Mouse (Mus musculus): ENCODE results near the gene Anapc15-ps.

Gene Anapc15-ps

GRCm38 (mm10) chr10:95673351-95673750 lies at the start of gene Anapc15-ps:
Anapc15-ps (minus strand) TSS chr10:95673451.
- DNase-seq (ENCODE audit: low spot score), result no peak

- DNase-seq (ENCODE audit: low spot score), result no peak
Observed at GRCm38 (mm10) chr10:95722203-95722611, 49.0 kb upstream of the Anapc15-ps start.

- no peak for DNase-seq (ENCODE audit: low spot score)
Observed at GRCm38 (mm10) chr10:95720181-95720798, 47.0 kb upstream of the Anapc15-ps start.

DNA sequence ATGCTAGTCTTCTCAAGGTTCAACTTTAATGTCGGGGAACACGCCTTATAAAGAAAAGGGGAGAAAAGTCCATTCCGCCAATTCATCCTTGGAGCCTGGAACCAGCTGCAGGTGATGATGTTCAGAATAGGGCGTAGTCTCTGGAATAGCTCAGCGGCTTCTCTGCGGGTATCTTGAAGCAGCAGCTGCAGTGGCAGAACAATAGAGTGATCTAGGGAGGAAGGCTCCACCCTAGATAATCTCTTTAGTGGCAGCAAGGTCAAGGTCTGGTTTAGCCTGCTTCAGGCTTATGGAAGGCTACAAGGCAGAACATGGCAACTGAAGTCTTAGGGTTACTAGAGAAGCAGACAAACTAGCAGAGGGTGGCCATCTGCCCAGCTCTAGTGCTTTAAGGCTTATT lies 46.2 kb upstream of the Anapc15-ps start:
- DNase-seq (ENCODE audit: low spot score), result no peak

GRCm38 (mm10) chr10:95718760-95719159 lies 45.5 kb upstream of the Anapc15-ps start:
- no peak for DNase-seq (ENCODE audit: low spot score)

GRCm38 (mm10) chr10:95717106-95717680 lies 43.9 kb upstream of the Anapc15-ps start:
- DNase-seq (ENCODE audit: low spot score), result no peak

DNA sequence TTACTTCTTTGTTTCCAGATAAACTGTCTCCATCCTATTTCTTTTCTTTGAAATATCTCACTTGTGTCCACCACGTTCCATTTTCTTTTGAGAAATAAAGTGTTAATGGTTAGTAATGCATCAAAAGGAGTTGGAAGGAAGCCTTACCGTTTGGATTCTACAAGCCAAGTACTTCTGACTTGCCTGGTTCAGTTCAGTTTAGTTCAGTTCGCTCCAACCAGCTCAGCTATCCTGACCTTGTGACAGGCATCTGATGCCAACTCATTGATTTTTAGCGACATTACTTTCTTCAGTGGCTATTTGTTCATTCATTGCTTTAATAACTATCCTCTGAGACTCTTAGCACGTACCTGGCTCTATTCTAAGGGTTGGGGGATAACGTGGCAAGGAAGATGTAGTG lies 42.4 kb upstream of the Anapc15-ps start:
- no peak for DNase-seq (ENCODE audit: low spot score)

GRCm38 (mm10) chr10:95712221-95712620 lies 39.0 kb upstream of the Anapc15-ps start:
- no peak for DNase-seq (ENCODE audit: low spot score)

DNA sequence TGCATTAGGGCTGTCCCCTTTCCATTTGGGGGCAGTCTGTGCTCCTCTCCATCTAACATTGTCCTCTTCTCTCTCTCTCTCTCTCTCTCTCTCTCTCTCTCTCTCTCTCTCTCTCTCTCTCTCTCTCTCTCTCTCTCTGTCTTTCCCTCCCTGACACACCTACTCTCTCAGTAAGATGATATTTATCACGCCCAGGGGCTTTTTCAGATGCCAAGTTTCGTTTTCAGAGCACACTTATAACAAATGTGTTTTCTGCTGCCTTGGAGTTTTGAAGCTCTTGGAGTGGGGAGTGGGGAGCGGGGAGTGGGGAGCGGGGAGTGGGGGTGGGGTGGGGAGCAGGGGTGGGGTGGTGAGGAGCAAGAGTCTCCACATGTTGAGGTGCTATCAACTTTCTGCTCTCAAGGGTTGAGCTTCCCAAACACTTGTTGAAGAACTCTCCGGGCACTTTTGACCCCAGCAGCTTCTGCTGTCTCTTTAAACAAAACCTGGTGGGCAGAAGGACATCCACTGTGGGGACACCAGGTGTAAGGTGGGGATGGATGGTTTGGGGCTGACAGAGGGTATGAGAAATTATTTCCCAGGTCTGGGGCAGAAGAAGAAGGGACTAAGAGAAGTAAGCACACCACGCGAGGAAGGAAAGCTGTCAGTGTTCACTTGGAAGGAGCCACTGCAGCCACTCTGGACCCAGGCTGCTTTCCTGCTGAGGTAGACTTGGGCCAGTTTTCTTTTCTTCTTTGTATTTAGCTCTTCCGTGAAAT lies 36.8 kb upstream of the Anapc15-ps start:
- DNase-seq (ENCODE audit: low spot score), result no peak

DNA sequence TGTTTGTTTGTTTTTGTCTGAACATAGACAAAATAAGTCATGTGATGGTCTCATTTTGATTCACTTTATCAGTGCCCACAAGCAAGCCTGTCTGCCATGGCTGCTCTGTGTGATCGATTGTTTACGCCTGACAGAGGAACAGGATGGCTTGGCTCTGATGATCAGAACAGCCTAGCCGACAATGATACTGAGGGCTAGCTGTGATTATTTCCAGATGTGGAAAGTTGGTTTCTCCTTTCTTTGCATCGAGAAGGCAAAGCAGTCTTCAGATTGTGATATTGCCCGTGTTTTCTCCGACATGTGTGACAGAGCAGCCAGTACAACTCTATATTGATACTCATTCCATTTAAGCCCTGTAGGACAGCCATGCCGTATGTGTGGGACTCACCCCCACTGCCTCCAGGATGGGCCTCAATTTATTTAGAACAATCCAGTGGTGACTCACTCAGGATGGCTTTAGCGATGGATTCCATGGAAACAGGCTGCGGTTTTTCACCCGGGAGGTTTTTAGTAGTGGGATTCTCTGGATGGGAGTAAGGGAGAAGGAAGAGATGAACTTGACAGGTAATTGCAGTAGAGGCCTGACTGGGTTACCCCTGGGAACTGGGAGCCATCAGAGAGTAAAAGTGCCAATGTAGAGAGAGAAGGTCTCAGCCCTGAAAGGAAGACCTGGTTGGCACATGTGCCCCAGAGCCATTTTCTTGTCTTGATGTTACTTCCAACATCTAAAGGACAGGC lies 36.1 kb upstream of the Anapc15-ps start:
- DNase-seq (ENCODE audit: low spot score), result no peak

GRCm38 (mm10) chr10:95708001-95708400 lies 34.8 kb upstream of the Anapc15-ps start:
- DNase-seq (ENCODE audit: low spot score), result no peak

DNA sequence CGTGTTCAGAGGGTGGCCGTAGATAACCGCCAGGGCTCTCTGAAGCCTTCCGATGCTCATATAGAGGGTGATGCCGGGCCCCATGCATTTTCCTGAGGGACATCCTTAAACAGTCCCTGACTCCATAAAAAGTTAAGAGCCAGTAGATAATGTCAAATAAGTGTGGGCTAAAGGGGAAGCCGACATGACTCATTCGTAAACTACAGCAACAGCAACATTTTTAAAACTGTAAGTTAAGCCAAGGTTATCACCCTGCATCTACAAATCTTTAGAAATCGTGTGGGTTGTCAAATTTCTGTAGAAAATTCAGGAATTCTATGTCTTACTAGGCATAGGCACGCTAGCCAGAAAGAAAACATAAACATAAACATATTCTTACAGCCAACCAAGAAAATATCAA lies 33.6 kb upstream of the Anapc15-ps start:
- DNase-seq (ENCODE audit: low spot score), result no peak

GRCm38 (mm10) chr10:95705747-95706146 lies 32.5 kb upstream of the Anapc15-ps start:
- DNase-seq (ENCODE audit: low spot score), result no peak

DNA sequence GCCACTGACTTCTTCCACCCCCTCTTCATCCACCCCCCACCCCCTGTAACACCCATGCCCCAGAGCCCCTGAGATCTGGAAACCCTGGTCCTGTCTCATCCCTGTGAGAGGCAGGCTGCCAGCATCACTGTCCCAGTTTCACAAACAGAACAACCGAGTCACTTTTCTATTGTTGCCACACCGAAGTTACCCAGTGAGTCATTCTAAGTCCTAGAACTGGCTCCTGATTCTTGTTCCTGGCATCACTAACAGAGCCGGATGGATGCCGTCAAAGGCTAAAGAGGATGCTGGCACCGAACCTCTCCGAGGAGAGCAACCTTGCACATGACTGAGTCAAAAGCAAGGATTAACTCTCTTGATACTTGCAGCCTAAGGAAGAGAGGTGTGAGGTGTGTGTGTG lies 31.6 kb upstream of the Anapc15-ps start:
- DNase-seq (ENCODE audit: low spot score), result no peak

DNA sequence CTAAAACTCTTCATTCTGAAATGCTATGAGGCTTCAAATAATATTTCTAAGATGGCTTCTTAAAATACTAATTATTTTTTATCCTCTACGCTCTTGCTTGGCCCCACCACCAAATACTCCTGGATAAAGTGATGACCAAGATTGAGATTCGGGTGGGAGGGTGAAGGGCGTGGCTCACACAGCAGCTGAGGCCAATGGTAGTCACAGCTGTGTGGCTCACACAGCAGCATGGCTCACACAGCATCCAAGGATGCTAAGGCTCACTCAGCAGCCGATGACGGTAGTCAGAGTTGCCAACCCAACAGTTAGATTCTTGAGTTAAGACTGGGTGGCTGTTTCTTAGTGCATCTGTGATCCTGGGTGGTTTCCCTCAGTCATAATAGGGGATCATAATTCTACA lies 30.5 kb upstream of the Anapc15-ps start:
- no peak for DNase-seq (ENCODE audit: low spot score)

- no peak for DNase-seq (ENCODE audit: low spot score)
Observed at GRCm38 (mm10) chr10:95700422-95700821, 27.2 kb upstream of the Anapc15-ps start.

- DNase-seq (ENCODE audit: low spot score), result no peak
Observed at GRCm38 (mm10) chr10:95698920-95699714, 25.9 kb upstream of the Anapc15-ps start.

GRCm38 (mm10) chr10:95696253-95696641 lies 23.0 kb upstream of the Anapc15-ps start:
- DNase-seq (ENCODE audit: low spot score), result no peak

DNA sequence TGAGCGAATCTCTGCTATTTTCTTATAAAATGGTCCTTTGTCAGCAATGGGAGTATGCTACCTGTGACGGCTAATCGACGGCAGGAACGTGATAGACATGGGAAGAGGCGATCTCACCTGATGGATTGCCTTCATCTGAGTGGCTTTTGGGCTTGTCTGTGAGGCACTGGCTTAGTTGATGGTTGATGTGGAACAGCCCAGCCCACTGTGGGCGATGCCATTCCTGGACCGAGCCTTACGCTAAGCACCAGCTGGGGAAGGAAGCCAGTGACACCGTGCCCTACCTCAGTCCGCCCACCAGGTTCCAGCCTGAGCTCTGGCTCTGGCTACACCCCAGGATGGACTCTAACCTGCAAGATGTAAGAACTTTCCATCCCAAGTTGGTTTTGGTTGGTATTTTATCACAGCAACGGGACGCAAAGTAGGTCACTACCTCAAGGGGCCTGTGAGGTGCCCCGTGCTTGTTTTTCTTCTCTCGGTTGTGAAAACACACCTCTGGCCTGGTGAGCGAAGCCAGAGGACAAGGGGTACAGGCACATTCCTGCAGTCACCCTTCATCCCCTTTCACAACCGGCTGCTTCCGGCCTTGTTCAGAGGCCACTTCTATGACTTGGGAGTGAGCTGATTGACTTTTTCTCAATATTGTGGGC lies 22.5 kb upstream of the Anapc15-ps start:
- no peak for DNase-seq (ENCODE audit: low spot score)

DNA sequence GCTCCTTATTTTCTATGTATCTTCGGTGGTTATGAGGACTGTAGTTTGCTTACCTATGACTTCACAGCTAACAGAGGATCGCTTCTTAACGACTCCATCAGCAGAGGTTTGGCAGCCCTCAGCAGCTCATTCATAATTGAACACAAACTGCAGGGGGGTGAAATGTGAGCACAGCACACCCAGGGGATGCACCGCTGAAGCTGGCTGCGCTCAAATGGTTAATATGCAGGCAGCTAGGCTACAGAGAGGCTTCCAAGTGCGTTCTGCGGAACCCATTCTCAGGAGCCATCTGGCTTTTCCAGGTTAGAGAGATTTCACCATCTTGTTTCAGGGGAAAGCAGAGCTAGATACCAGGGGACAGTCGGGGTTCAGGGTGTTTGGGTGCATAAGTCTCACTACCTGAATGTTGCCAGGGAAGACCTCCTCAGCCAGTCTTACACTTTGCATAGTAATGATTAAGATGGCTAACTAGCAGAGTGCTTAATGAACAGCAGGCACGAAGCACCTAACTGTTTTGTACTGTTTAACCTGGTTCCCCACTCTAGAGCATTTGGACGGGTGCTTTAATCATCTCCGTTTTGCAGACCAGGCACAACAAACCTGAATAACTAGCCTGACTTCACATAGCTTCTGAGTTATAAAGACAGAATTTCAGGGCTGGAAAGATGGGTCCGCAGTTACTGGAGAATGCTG lies 21.5 kb upstream of the Anapc15-ps start:
- DNase-seq (ENCODE audit: low spot score), result no peak

- DNase-seq (ENCODE audit: low spot score), result no peak
Observed at GRCm38 (mm10) chr10:95691347-95691746, 18.1 kb upstream of the Anapc15-ps start.
